Mouse (Mus musculus) forelimb bud, embryonic 11.5 days (tissue): ENCODE results near the gene Cir1.

ENCODE experiments used
- DNase-seq: peaks from one replicate; pipeline ENCODE4 v3.0.0-alpha.2; 2012; ENCODE audit warnings: low read depth, low spot score

Gene Cir1

GRCm38 (mm10) chr2:73272351-73273248 lies 39.9 kb downstream of the Cir1 start:
- no peak for DNase-seq

- peak; percentile 87 for DNase-seq
Measured at GRCm38 (mm10) chr2:73271459-73272161, 40.9 kb downstream of the Cir1 start, which contains the start of gene Sp9. TSS of gene Sp9 (plus strand) at chr2:73271925.

GRCm38 (mm10) chr2:73270593-73271458 lies 41.7 kb downstream of the Cir1 start:
- no peak for DNase-seq

- no peak for DNase-seq
Measured at GRCm38 (mm10) chr2:73270071-73270592, 42.4 kb downstream of the Cir1 start.

- DNase-seq: no peak
Measured at GRCm38 (mm10) chr2:73269666-73270065, 42.8 kb downstream of the Cir1 start.

GRCm38 (mm10) chr2:73268836-73269395 lies 43.6 kb downstream of the Cir1 start:
- DNase-seq: no peak

- no peak for DNase-seq
Measured at GRCm38 (mm10) chr2:73268281-73268680, 44.2 kb downstream of the Cir1 start.

- no peak for DNase-seq
Measured at GRCm38 (mm10) chr2:73267818-73268217, 44.7 kb downstream of the Cir1 start.

GRCm38 (mm10) chr2:73267231-73267630 lies 45.3 kb downstream of the Cir1 start:
- DNase-seq: no peak

- DNase-seq: no peak
Measured at GRCm38 (mm10) chr2:73266623-73267022, 45.9 kb downstream of the Cir1 start.

- no peak for DNase-seq
Measured at GRCm38 (mm10) chr2:73266011-73266410, 46.5 kb downstream of the Cir1 start.

GRCm38 (mm10) chr2:73264611-73265195 lies 47.8 kb downstream of the Cir1 start:
- DNase-seq: no peak

- no peak for DNase-seq
Measured at GRCm38 (mm10) chr2:73263794-73264610, 48.5 kb downstream of the Cir1 start.

- DNase-seq: no peak
Measured at GRCm38 (mm10) chr2:73263172-73263765, 49.2 kb downstream of the Cir1 start.

- no peak for DNase-seq
Measured at GRCm38 (mm10) chr2:73248701-73249100, 63.8 kb downstream of the Cir1 start.

GRCm38 (mm10) chr2:73241299-73241698 lies 71.2 kb downstream of the Cir1 start:
- DNase-seq: no peak
